Mouse (Mus musculus) hematopoietic multipotent progenitor cell, adult 10-12 weeks (in vitro differentiated cells): ENCODE data around the gene Syt13. TPM values are rescaled to one million over a fixed set of nuclear protein-coding genes. Genes with fewer than 3 reads are reported as not detected.

Experiments used
- polyA plus RNA-seq: library from polyadenylated mRNA; stranded (reverse); fragments of >175 nt; gene quantifications from 2 replicates; pipeline ENCODE4 v1.2.3, GENCODE M21; 2012; ENCODE audit warnings: low replicate concordance

The Syt13 gene
- polyA plus RNA-seq: 0.10 TPM in 1 of 2 replicates, not detected in the other

GRCm38 (mm10) chr2:92914933-92915553 lies at the start of gene Syt13:
Gene Syt13, plus strand, starts transcription at chr2:92915098.

Other genes with a start within 250 kb of the Syt13 start
- gene Prdm11, start 131.1 kb downstream of the Syt13 start, polyA plus RNA-seq: 22.0 and 36.6 TPM in 2 replicates